Mouse (Mus musculus) cerebellum, adult (tissue): ENCODE data around the gene Slc16a6.

Experiments
- ATAC-seq: cut with Nextera tagmentation; 2 replicates; pipeline ENCODE4 v1.9.2; 2017; ENCODE audit warnings: mild to moderate bottlenecking, moderate library complexity, mixed read lengths; ENCODE audit not compliant: insufficient number of reproducible peaks, low FRiP score, low TSS enrichment

Slc16a6 gene

GRCm38 (mm10) chr11:109487991-109488684 is 14.7 kb upstream of the Slc16a6 start:
- no peak for ATAC-seq

GRCm38 (mm10) chr11:109487111-109487510 is 13.7 kb upstream of the Slc16a6 start:
- ATAC-seq: no peak

- ATAC-seq: no peak
Measured at GRCm38 (mm10) chr11:109485398-109486045, 12.1 kb upstream of the Slc16a6 start.

DNA sequence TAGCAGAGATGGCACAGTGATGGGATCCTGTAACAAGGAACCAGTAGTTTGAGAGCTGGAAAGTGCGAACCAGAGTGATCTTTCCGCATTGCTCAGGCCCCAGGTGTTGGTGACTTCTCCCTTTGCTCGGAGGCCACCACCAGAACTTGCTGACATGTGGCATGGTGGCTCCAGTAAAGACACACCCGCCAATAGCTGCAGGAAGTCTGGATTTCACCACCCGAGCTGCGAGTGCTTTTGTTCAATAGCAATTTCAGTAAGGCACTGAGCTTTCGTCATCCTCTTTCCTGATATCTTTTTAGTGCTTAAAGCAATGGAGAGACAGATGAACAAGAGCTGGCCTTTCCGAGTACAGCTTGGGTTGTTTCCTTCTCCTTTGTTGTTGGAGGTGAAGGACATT is 7.0 kb upstream of the Slc16a6 start:
- ATAC-seq: no peak

- no peak for ATAC-seq
Measured at GRCm38 (mm10) chr11:109479575-109480285, 6.3 kb upstream of the Slc16a6 start.

GRCm38 (mm10) chr11:109477606-109478380 is 4.4 kb upstream of the Slc16a6 start:
- no peak for ATAC-seq

DNA sequence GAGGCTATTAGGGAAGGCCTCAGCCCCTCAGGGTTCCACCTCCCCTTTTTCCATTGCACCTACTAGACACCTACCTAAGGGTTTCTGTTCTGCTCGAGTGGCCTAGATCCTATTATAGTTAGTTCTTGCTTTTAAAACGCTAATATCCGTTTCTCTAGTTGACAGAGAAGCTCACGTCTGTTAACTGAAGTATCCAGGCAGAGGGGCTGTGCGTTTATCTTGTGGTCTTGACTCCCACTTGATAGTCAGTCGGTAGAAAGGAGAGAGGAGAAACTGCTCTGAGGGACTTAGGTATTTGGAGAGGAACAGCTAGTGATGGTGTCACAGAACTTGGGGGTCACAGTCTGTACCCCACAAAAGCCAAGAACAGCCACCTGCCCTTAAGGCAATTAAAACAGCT is 3.3 kb upstream of the Slc16a6 start:
- no peak for ATAC-seq

GRCm38 (mm10) chr11:109476241-109476640 is 2.8 kb upstream of the Slc16a6 start:
- ATAC-seq: no peak

DNA sequence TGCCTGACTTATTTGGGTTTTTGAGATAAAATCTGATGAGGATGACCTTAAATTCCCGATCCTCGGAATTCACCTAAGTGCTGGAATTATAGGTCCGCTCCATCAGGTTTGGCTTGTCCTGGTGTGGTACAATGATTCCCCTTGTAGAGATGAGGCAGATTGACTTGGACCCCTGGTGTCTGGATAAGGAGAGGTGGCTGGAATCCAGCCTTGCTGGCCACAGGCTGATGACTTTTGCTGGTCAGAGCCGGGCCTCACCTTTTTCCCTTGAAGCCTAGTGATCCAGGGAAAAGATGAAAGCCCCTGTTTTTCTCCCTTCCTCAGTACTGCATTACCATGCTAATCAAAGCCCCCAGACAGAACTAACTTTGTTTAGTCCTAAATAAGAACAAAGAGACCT is 2.3 kb upstream of the Slc16a6 start:
- ATAC-seq: no peak

DNA sequence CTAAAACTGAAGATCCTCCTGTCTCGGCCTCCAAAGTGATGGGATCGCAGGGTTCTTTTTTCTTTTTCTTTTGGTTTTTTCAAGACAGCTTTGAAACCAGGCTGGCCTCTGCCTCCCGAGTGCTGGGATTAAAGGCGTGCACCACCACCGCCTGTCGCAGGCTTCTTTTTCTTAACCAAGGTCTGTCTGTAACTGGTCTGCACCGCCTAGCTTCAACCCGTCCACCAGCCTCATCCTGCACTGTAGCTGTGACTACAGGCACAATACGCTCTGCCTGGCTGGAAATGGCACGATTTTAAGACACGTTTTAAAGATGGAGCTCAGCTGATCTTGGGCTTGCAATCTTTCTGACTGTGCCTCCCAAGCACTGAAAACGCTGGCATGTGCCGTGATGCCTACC is 1.4 kb upstream of the Slc16a6 start:
- ATAC-seq: no peak

- 0 out of 2 replicates have a peak, but pooled peaks have one; percentile 9 for ATAC-seq
Measured at GRCm38 (mm10) chr11:109474086-109474742, 816 bp upstream of the Slc16a6 start.

- ATAC-seq: no peak
Measured at GRCm38 (mm10) chr11:109472821-109473170, 602 bp downstream of the Slc16a6 start.

- ATAC-seq: no peak
Measured at GRCm38 (mm10) chr11:109472171-109472691, 1.2 kb downstream of the Slc16a6 start.

- ATAC-seq: no peak
Measured at GRCm38 (mm10) chr11:109470921-109471861, 2.2 kb downstream of the Slc16a6 start.

GRCm38 (mm10) chr11:109470170-109470569 is 3.2 kb downstream of the Slc16a6 start:
- ATAC-seq: no peak

DNA sequence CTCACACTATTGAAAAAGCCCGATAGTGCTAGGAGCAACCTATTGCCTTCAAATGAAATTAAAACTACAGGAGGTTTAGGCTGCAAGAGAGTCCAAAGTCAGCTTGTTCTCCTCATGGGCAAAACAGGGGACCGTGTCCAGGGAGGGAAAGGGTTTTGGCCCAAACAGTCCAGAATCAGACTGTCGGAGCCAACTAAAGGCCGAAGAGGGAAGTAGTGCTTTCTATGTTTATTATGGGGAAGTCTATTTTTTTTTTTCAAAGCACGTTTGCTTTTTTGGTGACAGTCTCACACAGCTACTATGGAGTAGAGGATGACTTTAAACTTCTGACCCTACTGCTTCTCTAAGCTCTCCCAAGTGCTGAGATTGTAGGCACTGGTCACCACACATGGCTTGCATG is 5.3 kb downstream of the Slc16a6 start:
- no peak for ATAC-seq

- no peak for ATAC-seq
Measured at GRCm38 (mm10) chr11:109466987-109467386, 6.4 kb downstream of the Slc16a6 start.

DNA sequence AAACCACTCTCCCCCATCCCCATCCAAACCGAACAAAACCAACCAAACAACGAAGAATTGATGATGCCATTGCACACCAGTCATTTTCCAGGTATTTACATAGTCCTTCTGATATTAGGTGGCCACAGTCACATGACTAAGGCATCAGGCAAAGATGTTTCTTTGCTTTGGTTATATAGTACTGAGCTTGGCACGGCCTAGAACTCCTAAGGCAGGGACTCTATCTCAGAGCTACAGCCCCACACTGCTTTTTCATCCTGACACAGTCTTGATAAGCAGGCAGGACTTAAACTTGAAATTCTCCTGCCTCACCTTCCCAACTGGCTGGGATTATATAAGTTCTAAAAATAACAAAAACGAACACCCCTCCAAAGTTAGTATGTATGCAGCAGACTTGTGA is 8.3 kb downstream of the Slc16a6 start:
- no peak for ATAC-seq

GRCm38 (mm10) chr11:109460586-109460985 is 12.8 kb downstream of the Slc16a6 start:
- no peak for ATAC-seq
